Mouse (Mus musculus) forebrain, embryonic 14.5 days (tissue): ENCODE results near the gene Tmcc3. TPM values are rescaled to one million over a fixed set of nuclear protein-coding genes. Genes with fewer than 3 reads are reported as not detected.
A peak's percentile ranks its signal among the peaks of the same experiment; 100 is the strongest.

ENCODE experiments used
- ATAC-seq: fragments of 200-750 bp; cut with Nextera tagmentation; 2 replicates; pipeline ENCODE4 v1.8.0; 2017; ENCODE audit warnings: mild to moderate bottlenecking, moderate library complexity
- DNase-seq: peaks from one replicate; pipeline ENCODE4 v3.0.0-alpha.2; 2015; ENCODE audit warnings: low spot score
- H3K27ac ChIP-seq: fragments of 300-500 bp; sonication (generic); 2 replicates; pipeline ENCODE4 v1.5.1; 2014; ENCODE audit warnings: low read depth, mild to moderate bottlenecking, control low read depth, low read length, moderate library complexity
- H3K27me3 ChIP-seq: fragments of 300-500 bp; sonication (generic); replicated peaks from 2 replicates; pipeline ENCODE4 v1.6.1; 2014; ENCODE audit warnings: low read length, control low read depth, mixed read lengths; ENCODE audit not compliant: control insufficient read depth, insufficient read depth
- H3K36me3 ChIP-seq: fragments of 300-500 bp; sonication (generic); 2 replicates; pipeline ENCODE4 v1.6.1; 2014; ENCODE audit warnings: low read length, control low read depth; ENCODE audit not compliant: control insufficient read depth, insufficient read depth
- H3K4me1 ChIP-seq: fragments of 300-500 bp; sonication (generic); 2 replicates; pipeline ENCODE4 v1.6.1; 2014; ENCODE audit warnings: antibody characterized with exemption, low read length, control low read depth; ENCODE audit not compliant: control insufficient read depth, insufficient read depth
- H3K4me2 ChIP-seq: fragments of 300-500 bp; sonication (generic); 2 replicates; pipeline ENCODE4 v1.6.1; 2014; ENCODE audit warnings: mild to moderate bottlenecking, control low read depth, low read length
- H3K4me3 ChIP-seq: fragments of 300-500 bp; sonication (generic); 2 replicates; pipeline ENCODE4 v1.5.1; 2014; ENCODE audit warnings: low read depth, low read length, control low read depth
- H3K9ac ChIP-seq: fragments of 300-500 bp; sonication (generic); 2 replicates; pipeline ENCODE4 v1.6.1; 2014; ENCODE audit warnings: mild to moderate bottlenecking, low read length, control low read depth, moderate library complexity
- H3K9me3 ChIP-seq: fragments of 300-500 bp; sonication (generic); replicated peaks from 2 replicates; pipeline ENCODE4 v1.6.1; 2016; ENCODE audit warnings: low read length, control low read depth, mixed read lengths; ENCODE audit not compliant: control insufficient read depth
- WGBS: fragments of 180-500 bp; shearing (Covaris S2); extraction: QIAGEN DNeasy Blood & Tissue Kit; methylation state at CpG from one replicate; pipeline ENCODE4 v1.1.7; 2014; 5-methylcytosine and 5-hydroxymethylcytosine counted together
- polyA plus RNA-seq: library from polyadenylated mRNA; unstranded; fragments of >200 nt; fragmentation: Nextera tagmentation; extraction: Ambion mirVana; gene quantifications from 2 replicates; pipeline ENCODE4 v1.2.1, GENCODE M21; 2014

Tmcc3 gene
- polyA plus RNA-seq, 1 experiment from 2014 or later, result 5.5 TPM

DNA sequence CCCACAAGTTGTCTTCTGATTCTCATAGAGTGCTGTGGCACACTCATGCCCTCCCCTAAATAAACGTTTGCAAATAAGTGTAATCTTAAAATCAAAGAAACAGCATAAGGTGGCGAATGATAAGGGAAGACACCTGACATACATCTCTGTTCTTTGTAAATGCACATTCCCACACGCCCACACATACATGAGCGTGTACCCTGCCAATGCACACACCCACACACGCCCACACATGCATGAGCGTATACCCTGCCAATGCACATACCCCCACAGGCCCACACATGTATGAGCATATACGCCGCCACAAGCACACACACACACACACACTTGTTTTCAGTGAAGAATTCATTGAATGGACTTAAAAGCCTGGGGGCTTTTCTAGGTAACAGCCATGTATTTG lies 211.5 kb downstream of the Tmcc3 start:
- Histone ChIP-seq H3K27ac (no peak overlapping the region), H3K4me2 (0 out of 2 replicates have a peak overlapping the region, but pooled peaks have one; percentile 30), H3K27me3 (no peaks in the 10 kb centered on the region), H3K9me3 (no peaks in the 10 kb centered on the region), H3K9ac (no peak overlapping the region), H3K36me3 (no peaks in the 10 kb centered on the region), H3K4me3 (no peak overlapping the region), H3K4me1 (peaks cover 11% of the 10 kb centered on the region)
- ATAC-seq (peak; percentile 38), DNase-seq (no peak)
- WGBS, result 81% methylated on average over 8 of the region's 8 CpGs

DNA sequence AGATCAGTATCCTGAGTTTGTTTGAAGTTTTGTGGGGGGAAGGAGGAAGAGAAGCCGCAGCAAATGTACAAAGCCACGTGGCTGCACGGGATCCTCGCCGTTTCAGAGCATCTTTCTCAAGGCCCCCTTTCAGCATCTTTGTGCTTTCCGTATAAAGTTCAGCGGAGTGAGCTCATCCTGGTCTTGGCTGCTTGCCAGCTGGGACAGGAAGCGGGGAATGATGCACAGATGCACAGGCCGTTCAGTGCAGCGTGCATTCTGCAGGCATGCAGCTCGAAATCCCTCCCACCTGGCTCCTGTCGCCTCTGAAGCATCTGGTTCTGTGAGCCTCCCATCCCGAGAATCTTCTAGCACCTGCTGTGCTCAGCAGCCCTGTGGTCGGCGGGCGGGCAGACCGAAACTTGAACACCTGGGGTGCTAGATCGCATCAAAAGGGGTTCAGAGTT lies 212.0 kb downstream of the Tmcc3 start:
- Histone ChIP-seq H3K4me2 (peak overlapping the region; percentile 30), H3K27me3 (no peaks in the 10 kb centered on the region), H3K9ac (peak overlapping the region; percentile 3; the same call in 1 of the 2 replicates), H3K4me3 (no peak overlapping the region), H3K36me3 (no peaks in the 10 kb centered on the region), H3K9me3 (no peaks in the 10 kb centered on the region), H3K27ac (peak overlapping the region; percentile 24; the same call in 1 of the 2 replicates), H3K4me1 (peaks cover 11% of the 10 kb centered on the region)
- DNase-seq (peak; percentile 90), ATAC-seq (peak; percentile 78)
- 6% methylated on average over 18 of the region's 18 CpGs for WGBS

DNA sequence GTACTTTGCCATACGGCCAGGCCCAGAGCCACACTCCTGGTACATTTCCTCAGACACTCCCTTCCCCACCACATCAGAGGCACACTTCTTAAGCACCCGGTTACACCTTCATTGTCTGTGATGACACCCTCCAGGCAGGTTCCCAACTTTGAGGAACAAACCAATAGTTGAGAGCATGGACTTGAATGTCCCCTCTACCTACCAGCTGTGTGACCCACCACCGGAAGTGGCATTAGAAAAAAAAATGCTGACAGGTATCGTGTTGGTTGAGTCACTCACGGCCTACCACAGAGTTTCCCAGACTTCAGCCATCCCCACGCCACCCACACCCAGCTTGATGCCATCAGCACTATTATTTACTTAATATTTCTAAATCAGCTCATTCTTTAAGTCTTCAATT lies 213.2 kb downstream of the Tmcc3 start:
- H3K9me3 ChIP-seq, result no peaks in the 10 kb centered on the region
- H3K9ac ChIP-seq, result no peak overlapping the region
- H3K4me2 ChIP-seq, result no peak overlapping the region
- H3K4me3 ChIP-seq, result no peak overlapping the region
- no peak overlapping the region for H3K27ac ChIP-seq
- H3K27me3 ChIP-seq, result no peaks in the 10 kb centered on the region
- WGBS, result 73% methylated on average over 6 of the region's 6 CpGs
- no peaks in the 10 kb centered on the region for H3K36me3 ChIP-seq
- peaks cover 11% of the 10 kb centered on the region for H3K4me1 ChIP-seq
- ATAC-seq (no peak), DNase-seq (no peak)

GRCm38 (mm10) chr10:94525784-94526183 lies 214.0 kb downstream of the Tmcc3 start:
- Histone ChIP-seq H3K4me1 (peaks cover 11% of the 10 kb centered on the region), H3K9me3 (no peaks in the 10 kb centered on the region), H3K27ac (no peak overlapping the region), H3K36me3 (no peaks in the 10 kb centered on the region), H3K27me3 (no peaks in the 10 kb centered on the region), H3K4me2 (no peak overlapping the region), H3K4me3 (no peak overlapping the region), H3K9ac (no peak overlapping the region)
- WGBS, result 90% methylated on average over 7 of the region's 7 CpGs
- DNase-seq, result no peak
- no peak for ATAC-seq

GRCm38 (mm10) chr10:94526834-94527233 lies 215.1 kb downstream of the Tmcc3 start:
- H3K9ac ChIP-seq, result no peak overlapping the region
- H3K4me2 ChIP-seq, result no peak overlapping the region
- DNase-seq (no peak), ATAC-seq (no peak)
- 69% methylated on average over 8 of the region's 8 CpGs for WGBS
- no peaks in the 10 kb centered on the region for H3K9me3 ChIP-seq
- peaks cover 9% of the 10 kb centered on the region for H3K4me1 ChIP-seq
- H3K27me3 ChIP-seq, result no peaks in the 10 kb centered on the region
- H3K27ac ChIP-seq, result no peak overlapping the region
- H3K4me3 ChIP-seq, result no peak overlapping the region
- H3K36me3 ChIP-seq, result no peaks in the 10 kb centered on the region

DNA sequence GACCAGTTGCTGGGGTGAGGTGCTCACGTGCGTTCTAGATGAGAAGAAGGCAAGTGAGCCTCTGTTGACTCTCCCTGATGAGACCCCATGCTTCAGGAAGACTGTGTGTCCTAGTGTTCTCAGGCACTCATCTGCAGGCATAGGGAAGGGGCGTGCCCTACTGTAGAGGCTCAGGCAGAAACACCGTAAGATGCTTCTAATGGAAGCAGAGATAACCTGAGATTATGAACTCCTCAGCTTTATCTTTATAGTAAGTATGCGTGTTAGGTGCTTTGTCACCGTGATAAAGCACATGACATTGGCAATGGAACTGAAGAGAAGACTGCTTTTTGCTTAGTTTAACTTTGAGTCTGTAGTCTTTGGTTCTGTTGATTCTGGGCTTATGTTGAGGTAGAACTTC lies 215.5 kb downstream of the Tmcc3 start:
- no peak for DNase-seq
- H3K4me1 ChIP-seq, result peaks cover 8% of the 10 kb centered on the region
- ATAC-seq, result no peak
- H3K9ac ChIP-seq, result no peak overlapping the region
- no peak overlapping the region for H3K4me2 ChIP-seq
- no peaks in the 10 kb centered on the region for H3K27me3 ChIP-seq
- no peaks in the 10 kb centered on the region for H3K9me3 ChIP-seq
- 92% methylated on average over 6 of the region's 6 CpGs for WGBS
- no peak overlapping the region for H3K4me3 ChIP-seq
- no peak overlapping the region for H3K27ac ChIP-seq
- H3K36me3 ChIP-seq, result no peaks in the 10 kb centered on the region

DNA sequence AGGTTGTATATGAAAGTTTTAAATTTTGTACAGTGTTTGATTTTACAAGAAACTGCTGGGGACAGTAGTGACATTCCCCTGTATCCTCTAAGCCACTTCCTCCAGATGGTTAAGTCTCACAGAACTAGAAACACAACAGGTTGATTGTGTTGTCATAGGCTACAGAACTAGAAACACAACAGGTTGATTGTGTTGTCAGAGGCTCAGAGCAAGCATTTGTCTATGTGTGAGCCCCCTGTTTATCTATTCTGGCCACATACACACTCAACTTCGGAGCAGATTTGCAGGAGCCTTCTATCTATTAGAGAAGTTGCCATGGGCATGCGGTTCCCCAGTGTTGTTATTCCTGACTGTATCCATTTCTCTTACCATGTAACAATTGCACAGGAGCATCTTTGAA lies 218.3 kb downstream of the Tmcc3 start:
- H3K36me3 ChIP-seq, result no peaks in the 10 kb centered on the region
- H3K27ac ChIP-seq, result no peak overlapping the region
- ATAC-seq, result no peak
- H3K9me3 ChIP-seq, result no peaks in the 10 kb centered on the region
- H3K4me3 ChIP-seq, result no peak overlapping the region
- H3K4me1 ChIP-seq, result no peaks in the 10 kb centered on the region
- 65% methylated on average over 2 of the region's 2 CpGs for WGBS
- DNase-seq, result no peak
- no peaks in the 10 kb centered on the region for H3K27me3 ChIP-seq
- no peak overlapping the region for H3K4me2 ChIP-seq
- no peak overlapping the region for H3K9ac ChIP-seq

DNA sequence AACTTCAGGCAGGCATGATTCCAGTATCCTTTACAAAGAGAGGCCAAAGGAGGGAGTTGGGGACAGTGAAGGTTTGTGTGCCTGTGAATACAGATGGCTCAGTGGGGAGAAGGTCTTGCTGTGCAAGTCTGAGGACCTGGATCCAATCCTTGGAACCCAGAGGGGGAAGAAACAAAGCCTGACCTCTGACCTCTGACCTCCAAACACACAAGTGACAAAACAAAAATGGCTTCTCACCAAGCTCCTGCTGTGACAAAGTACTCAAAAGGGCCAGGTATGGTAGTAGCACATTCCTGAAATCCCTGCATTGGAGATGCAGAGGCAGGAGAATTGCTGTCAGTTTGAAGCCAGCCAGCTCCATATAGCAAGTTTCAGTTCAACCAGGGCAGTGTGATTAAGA lies 219.7 kb downstream of the Tmcc3 start:
- Histone ChIP-seq H3K4me3 (no peak overlapping the region), H3K4me1 (no peaks in the 10 kb centered on the region), H3K9me3 (no peaks in the 10 kb centered on the region), H3K27me3 (no peaks in the 10 kb centered on the region), H3K36me3 (no peaks in the 10 kb centered on the region), H3K9ac (no peak overlapping the region), H3K27ac (no peak overlapping the region), H3K4me2 (no peak overlapping the region)
- no peak for ATAC-seq
- DNase-seq, result no peak

DNA sequence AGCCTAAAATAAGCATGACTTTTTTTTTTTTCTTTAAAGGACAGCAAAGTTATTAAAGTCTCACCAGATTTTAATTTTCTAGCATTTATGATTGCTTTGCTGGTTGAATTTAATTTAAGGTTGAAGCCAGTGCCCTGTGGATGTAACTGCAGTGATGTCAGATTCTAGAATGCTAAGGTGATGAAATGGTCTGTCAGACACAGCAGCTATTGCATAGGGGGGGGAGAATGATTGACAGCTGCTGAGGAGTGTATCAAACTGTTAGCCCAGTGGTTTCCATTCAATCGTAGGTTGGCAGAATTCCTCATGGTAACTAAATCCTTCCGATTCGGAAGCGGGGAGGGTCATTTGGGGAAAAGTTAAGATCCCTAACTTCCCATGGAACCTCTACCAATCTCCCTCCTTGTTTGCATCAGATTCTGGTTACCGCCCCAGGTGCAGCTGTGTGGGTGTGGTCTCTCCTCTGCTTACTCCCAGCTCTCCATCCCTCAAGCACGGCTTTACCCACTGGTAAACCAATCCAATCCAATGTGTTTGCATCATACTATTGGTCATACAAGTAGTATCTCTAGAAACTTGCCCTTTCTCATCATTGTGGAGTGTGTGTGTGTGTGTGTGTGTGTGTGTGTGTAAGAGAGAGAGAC lies 221.5 kb downstream of the Tmcc3 start:
- H3K27me3 ChIP-seq, result no peaks in the 10 kb centered on the region
- no peak overlapping the region for H3K4me2 ChIP-seq
- H3K9me3 ChIP-seq, result no peaks in the 10 kb centered on the region
- no peak overlapping the region for H3K9ac ChIP-seq
- H3K4me1 ChIP-seq, result no peaks in the 10 kb centered on the region
- no peak for ATAC-seq
- 75% methylated on average over 6 of the region's 6 CpGs for WGBS
- no peak overlapping the region for H3K27ac ChIP-seq
- H3K36me3 ChIP-seq, result no peaks in the 10 kb centered on the region
- no peak for DNase-seq
- H3K4me3 ChIP-seq, result no peak overlapping the region
